In genomic region chr11:65124913-65125418, GRCm38 (mm10) we compare ENCODE assay signal across 10 mouse cellular contexts. TPM values are rescaled to one million over a fixed set of nuclear protein-coding genes. Genes with fewer than 3 reads are reported as not detected.
A peak's percentile ranks its signal among the peaks of the same experiment; 100 is the strongest.
DNase-seq lines count a peak whose midpoint lies in the region; ATAC-seq lines count a peak whose summit lies in the region.
"Had no signal": no experiment of that assay in that cellular context is flagged by ENCODE, and none has a peak within 500 bp of the region (broad histone marks: within the 10 kb centered on the region; RNA-seq: fewer than 3 reads in every experiment).

No protein-coding gene starts in this region.

- H3K36me3 ChIP-seq in embryonic facial prominence, embryonic 14.5 days (ENCODE audit: control insufficient read depth, insufficient read depth, low read length): no peaks in the 10 kb centered on the region
- no peaks in the 10 kb centered on the region for H3K36me3 ChIP-seq in heart, embryonic 11.5 days (ENCODE audit: control insufficient read depth, insufficient read depth, low read length)
- H3K36me3 ChIP-seq in midbrain, embryonic 12.5 days: no peaks in the 10 kb centered on the region

- no peak overlapping the region for H3K4me2 ChIP-seq in embryonic facial prominence, embryonic 14.5 days (ENCODE audit: low read depth, low read length)
- H3K4me2 ChIP-seq in heart, embryonic 11.5 days: peak overlapping the region; percentile 47
- 0 out of 2 replicates have a peak overlapping the region, but pooled peaks have one; percentile 10 for H3K4me2 ChIP-seq in midbrain, embryonic 12.5 days (replicated peaks)

- intact Hi-C loops in left cerebral cortex, postnatal 10 days (cut with DNase I): no loop called here

- H3K27me3 ChIP-seq in embryonic facial prominence, embryonic 14.5 days (replicated peaks; ENCODE audit: control insufficient read depth, insufficient read depth, low read length): no peaks in the 10 kb centered on the region
- H3K27me3 ChIP-seq in heart, embryonic 11.5 days (ENCODE audit: control insufficient read depth, insufficient read depth, low read length): no peaks in the 10 kb centered on the region
- no peaks in the 10 kb centered on the region for H3K27me3 ChIP-seq in midbrain, embryonic 12.5 days
- H3K27me3 ChIP-seq: CH12.LX; megakaryocyte, embryonic 14.5 days had no signal

- peak; percentile 53; the same call in 1 of the 2 replicates for ATAC-seq in embryonic facial prominence, embryonic 14.5 days (ENCODE audit: low read depth)
- peak; percentile 77 for ATAC-seq in heart, embryonic 11.5 days (replicated peaks; ENCODE audit: insufficient number of reproducible peaks, low FRiP score, low TSS enrichment)
- peak; percentile 91 for ATAC-seq in midbrain, embryonic 12.5 days (ENCODE audit: low FRiP score, low read depth)

- H3K4me1 ChIP-seq in embryonic facial prominence, embryonic 14.5 days (ENCODE audit: control insufficient read depth, insufficient read depth, low read length): no peaks in the 10 kb centered on the region
- H3K4me1 ChIP-seq in heart, embryonic 11.5 days (ENCODE audit: control insufficient read depth, insufficient read depth, low read length): peaks cover 27% of the 10 kb centered on the region
- H3K4me1 ChIP-seq in midbrain, embryonic 12.5 days: peaks cover 15% of the 10 kb centered on the region
- H3K4me1 ChIP-seq: megakaryocyte, embryonic 14.5 days had no signal

- 56% methylated on average over 8 of the region's 8 CpGs for WGBS in embryonic facial prominence, embryonic 14.5 days
- 38% methylated on average over 8 of the region's 8 CpGs for WGBS in heart, embryonic 11.5 days (ENCODE audit: insufficient replicate concordance)
- 62% methylated on average over 8 of the region's 8 CpGs for WGBS in midbrain, embryonic 12.5 days

- H3K27ac ChIP-seq in embryonic facial prominence, embryonic 14.5 days (replicated peaks; ENCODE audit: low read depth, low read length): no peak overlapping the region
- peak overlapping the region; percentile 50 for H3K27ac ChIP-seq in heart, embryonic 11.5 days (ENCODE audit: low read depth, low read length)
- no peak overlapping the region for H3K27ac ChIP-seq in midbrain, embryonic 12.5 days (replicated peaks)

- peak; percentile 44 to 66 for DNase-seq in left cerebral cortex, postnatal 10 days (ENCODE audit: extremely low spot score in 1 of 2, low spot score in 2 of 2)
- no peak for DNase-seq in left cerebral cortex, adult 11 months (ENCODE audit: low spot score)
- DNase-seq in embryonic facial prominence, embryonic 14.5 days (ENCODE audit: low spot score): peak; percentile 34
- DNase-seq in kidney, adult 8-10 months: peak; percentile 32 to 37
- no peak for DNase-seq in c-Kit-positive CD71-positive TER-119-positive erythroid progenitor cells, embryonic 14.5 days (ENCODE audit: low spot score)
- DNase-seq in urinary bladder, postnatal 10 days (ENCODE audit: low spot score): no peak

- H3K9ac ChIP-seq in embryonic facial prominence, embryonic 14.5 days (ENCODE audit: low read depth, low read length): no peak overlapping the region
- no peak overlapping the region for H3K9ac ChIP-seq in heart, embryonic 11.5 days (ENCODE audit: low read depth, low read length)
- no peak overlapping the region for H3K9ac ChIP-seq in midbrain, embryonic 12.5 days (replicated peaks)

- no peaks in the 10 kb centered on the region for H3K9me3 ChIP-seq in embryonic facial prominence, embryonic 14.5 days (ENCODE audit: control insufficient read depth, low read length)
- H3K9me3 ChIP-seq in heart, embryonic 11.5 days (replicated peaks; ENCODE audit: control insufficient read depth, low read length): no peaks in the 10 kb centered on the region
- H3K9me3 ChIP-seq in midbrain, embryonic 12.5 days: no peaks in the 10 kb centered on the region

- no peak overlapping the region for H3K4me3 ChIP-seq in embryonic facial prominence, embryonic 14.5 days (ENCODE audit: low read depth, low read length)
- no peak overlapping the region for H3K4me3 ChIP-seq in heart, embryonic 11.5 days (ENCODE audit: low read depth, low read length)
- H3K4me3 ChIP-seq in midbrain, embryonic 12.5 days: no peak overlapping the region
- H3K4me3 ChIP-seq: megakaryocyte, embryonic 14.5 days had no signal

RNA-seq across cellular contexts. Expression of gene 1700086D15Rik, which starts 34.7 kb away (rescaled TPM):
- total RNA-seq in left cerebral cortex, postnatal 10 days (2021): 1 to 10 TPM; 3.1 to 4.2 TPM
- not detected in 2 replicates for polyA plus RNA-seq in embryonic facial prominence, embryonic 14.5 days (2014; fragmentation: Nextera tagmentation; extraction: Ambion mirVana)
- 0.43 TPM in 1 of 2 replicates, not detected in the other for polyA plus RNA-seq in heart, embryonic 11.5 days (2014; fragmentation: Nextera tagmentation; extraction: Ambion mirVana)
- 0.27 TPM in 1 of 2 replicates, not detected in the other for polyA plus RNA-seq in midbrain, embryonic 12.5 days (2016; fragmentation: Nextera tagmentation; extraction: Ambion mirVana)
- total RNA-seq: CH12.LX had no signal

RNA-seq across cellular contexts. Expression of gene Arhgap44, which starts 37.8 kb away (rescaled TPM):
- 100 to 1,000 TPM; 136 to 139 TPM for total RNA-seq in left cerebral cortex, postnatal 10 days (2021)
- polyA plus RNA-seq in embryonic facial prominence, embryonic 14.5 days (2014; fragmentation: Nextera tagmentation; extraction: Ambion mirVana): 7.6 and 8.1 TPM in 2 replicates
- 10.1 and 12.4 TPM in 2 replicates for polyA plus RNA-seq in heart, embryonic 11.5 days (2014; fragmentation: Nextera tagmentation; extraction: Ambion mirVana)
- polyA plus RNA-seq in midbrain, embryonic 12.5 days (2016; fragmentation: Nextera tagmentation; extraction: Ambion mirVana): 6.4 and 7.2 TPM in 2 replicates
- total RNA-seq: CH12.LX had no signal

Comparison
In these comparisons a context has a peak if more than half of its experiments do, and no peak if none do; other contexts are left out.
1. DNase-seq: peak in left cerebral cortex, postnatal 10 days (2 of 2), embryonic facial prominence, embryonic 14.5 days (single experiment) and kidney, adult 8-10 months (2 of 2); none in left cerebral cortex, adult 11 months (single experiment), c-Kit-positive CD71-positive TER-119-positive erythroid progenitor cells, embryonic 14.5 days (single experiment) and urinary bladder, postnatal 10 days (single experiment).
2. Peak in every context shown above with its lines, with median percentiles within 50 percentile points of each other: ATAC-seq.